Mouse (Mus musculus): Measurements from ENCODE around the gene Tpcn1.
A peak's percentile ranks its signal among the peaks of the same experiment; 100 is the strongest.

The Tpcn1 gene

DNA sequence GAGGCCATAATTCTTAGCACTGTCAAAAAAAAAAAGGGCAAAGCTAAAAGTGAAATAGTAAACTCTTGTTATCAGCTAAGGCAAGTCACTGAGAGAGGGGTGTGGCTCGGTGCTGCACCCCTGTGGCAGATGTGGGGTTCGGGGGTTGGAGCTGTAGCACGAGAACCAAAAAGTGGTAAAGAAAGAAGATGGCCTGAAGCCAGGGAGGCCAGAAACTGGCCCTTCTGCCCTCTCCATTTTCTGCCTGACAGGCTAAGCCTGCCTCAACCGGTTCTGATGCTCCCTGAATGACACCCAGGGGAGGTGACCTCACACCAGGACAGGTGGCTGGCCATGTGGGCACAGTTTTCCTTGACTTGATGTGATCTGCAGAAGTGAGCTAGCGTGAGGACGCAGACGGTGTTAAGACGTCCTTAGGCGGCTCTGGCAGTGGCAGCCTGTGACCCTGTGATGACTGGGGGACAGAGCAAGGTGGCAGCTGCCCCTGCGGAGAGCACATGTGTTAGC is 10.5 kb downstream of the Tpcn1 start:
- no peak for DNase-seq

GRCm38 (mm10) chr5:120576781-120577301 is 11.6 kb downstream of the Tpcn1 start:
- no peak for DNase-seq

DNA sequence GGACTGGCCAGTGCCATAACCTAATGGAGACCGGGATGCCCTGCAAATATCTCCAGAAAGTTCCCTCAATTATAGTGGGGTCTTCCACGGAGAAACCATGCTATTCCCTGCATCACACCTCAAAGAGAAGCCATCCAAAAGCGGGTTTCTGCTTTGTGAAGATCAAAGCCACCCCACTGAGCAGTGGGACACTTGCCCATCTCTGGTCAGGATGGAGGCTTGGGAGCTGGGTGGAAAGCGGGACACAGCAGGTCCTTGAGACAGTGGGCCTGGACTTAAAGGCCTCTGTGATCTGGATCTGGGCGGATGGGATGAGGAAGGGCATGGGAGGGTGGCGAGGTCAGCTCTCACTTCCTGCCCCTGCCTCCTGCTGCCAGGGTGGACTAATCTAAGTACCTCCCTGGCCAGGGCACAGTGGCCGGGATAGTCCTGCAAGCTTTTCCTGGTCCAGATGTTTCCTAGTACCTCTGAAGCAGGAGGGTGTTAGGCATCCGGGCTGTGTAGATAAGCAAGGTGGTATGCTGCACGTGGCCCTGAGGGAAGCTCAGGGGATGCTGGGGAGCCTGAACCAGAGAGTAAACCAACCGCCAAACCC is 13.9 kb downstream of the Tpcn1 start:
- DNase-seq: no peak

DNA sequence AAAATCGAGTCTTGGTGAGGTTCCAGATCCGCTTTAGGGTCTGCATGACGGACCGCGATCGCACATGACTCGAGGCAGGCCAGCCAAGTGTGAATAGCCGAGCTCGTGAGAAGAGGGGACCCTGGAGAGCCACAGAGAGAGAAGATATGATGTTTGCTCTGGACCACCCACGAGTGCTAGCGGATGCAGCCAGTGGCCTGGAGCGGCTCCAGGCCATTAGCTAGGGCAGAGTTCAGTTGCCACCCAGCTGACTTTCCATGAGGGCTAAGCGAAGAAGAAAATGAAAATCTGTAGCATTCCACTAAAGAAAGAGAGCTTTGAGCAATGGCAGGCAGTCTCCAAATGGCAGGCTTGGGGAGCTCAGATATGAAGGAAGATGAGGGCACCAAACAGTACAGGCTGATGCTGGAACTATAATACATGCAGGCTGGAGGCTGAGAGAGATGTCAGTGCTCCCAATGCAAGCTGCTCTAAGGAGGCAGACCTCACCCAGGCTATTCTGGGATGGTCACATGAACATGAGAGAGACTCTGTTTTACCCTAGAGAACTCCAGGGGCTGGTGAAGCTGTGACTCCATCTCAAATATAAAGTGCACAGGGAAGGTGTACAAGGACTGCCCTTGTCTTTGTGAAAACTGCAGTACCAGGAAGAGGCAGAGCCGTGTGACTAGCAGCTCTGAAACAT is 17.3 kb downstream of the Tpcn1 start:
- no peak for DNase-seq

GRCm38 (mm10) chr5:120570289-120570897 is 18.1 kb downstream of the Tpcn1 start:
- DNase-seq: no peak

- no peak for DNase-seq
These were observed 18.7 kb downstream of the Tpcn1 start for GRCm38 (mm10) chr5:120569791-120570190.

DNA sequence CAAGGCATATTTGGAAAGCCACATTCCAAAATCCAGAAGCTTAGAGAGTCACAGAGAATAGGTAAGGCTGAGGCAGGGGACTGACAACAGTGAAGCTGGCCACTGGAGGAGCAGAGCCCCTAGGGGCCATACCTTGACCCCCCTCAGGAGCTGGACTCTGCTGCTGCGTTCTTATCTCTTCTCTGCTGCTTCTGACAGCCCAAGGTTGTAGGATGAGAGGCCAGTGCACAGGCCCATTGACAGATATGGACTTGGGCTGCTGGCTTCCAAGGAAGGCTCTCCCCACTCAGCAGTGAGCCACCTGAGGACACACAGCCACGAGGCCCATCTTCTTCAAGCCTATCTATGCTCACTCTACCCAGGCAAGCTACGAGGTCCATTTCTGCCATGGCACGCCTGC is 19.5 kb downstream of the Tpcn1 start:
- DNase-seq: no peak

DNA sequence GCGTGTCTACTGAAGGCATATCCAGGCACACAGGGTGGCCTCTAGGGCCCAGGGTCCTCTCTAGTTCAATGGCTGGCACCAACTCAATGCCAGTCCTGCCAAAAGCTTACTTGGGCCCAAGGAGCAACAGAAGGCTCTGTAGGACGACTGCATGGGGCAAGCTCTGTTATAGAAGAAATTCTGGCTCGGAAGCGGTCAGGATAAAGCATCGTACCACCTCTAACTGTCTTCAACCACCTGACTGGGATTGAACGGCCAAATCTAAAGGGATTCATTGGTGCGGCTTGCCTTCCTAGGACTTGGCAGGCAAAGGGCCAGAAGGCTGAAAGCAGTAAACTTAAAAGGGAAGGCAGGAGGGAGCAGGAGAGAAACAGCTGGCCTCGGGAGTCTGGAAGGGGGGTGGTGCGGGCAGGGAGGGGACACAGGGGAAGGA is 20.1 kb downstream of the Tpcn1 start:
- DNase-seq: no peak

- no peak for DNase-seq
These were observed 20.7 kb downstream of the Tpcn1 start for GRCm38 (mm10) chr5:120567761-120568211.

- DNase-seq: peak; percentile 62
These were observed 21.2 kb downstream of the Tpcn1 start for GRCm38 (mm10) chr5:120567253-120567701.

- DNase-seq: no peak
These were observed 21.7 kb downstream of the Tpcn1 start for GRCm38 (mm10) chr5:120566681-120567252.

- no peak for DNase-seq
These were observed 22.4 kb downstream of the Tpcn1 start for GRCm38 (mm10) chr5:120566101-120566500.

GRCm38 (mm10) chr5:120565171-120565905 is 23.1 kb downstream of the Tpcn1 start:
- DNase-seq: no peak

DNA sequence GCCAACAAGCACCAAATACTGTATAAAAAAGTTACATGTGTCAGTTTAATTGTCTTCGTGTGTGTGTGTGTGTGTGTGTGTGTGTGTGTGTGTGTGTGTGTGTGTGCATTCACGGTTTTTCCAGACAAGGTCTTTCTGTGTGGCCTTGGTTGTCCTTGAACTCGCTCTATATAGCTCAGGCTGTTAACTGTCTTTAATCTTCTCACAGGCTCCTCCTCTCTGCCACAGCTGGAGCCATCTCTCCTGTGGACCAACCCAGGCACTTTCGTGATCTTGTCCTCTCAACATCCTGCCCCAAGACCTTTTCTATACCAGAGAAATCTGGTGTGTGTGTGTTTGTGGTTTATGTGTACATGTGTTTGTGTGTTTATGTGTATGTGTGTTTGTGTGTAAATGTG is 24.6 kb downstream of the Tpcn1 start:
- no peak for DNase-seq

- peak; percentile 60 for DNase-seq
These were observed 25.2 kb downstream of the Tpcn1 start for GRCm38 (mm10) chr5:120562956-120563913.

GRCm38 (mm10) chr5:120560616-120561311 is 27.7 kb downstream of the Tpcn1 start:
- DNase-seq: peak; percentile 57

- DNase-seq: no peak
These were observed 28.3 kb downstream of the Tpcn1 start for GRCm38 (mm10) chr5:120560129-120560615.

GRCm38 (mm10) chr5:120558762-120559161 is 29.7 kb downstream of the Tpcn1 start:
- no peak for DNase-seq

- DNase-seq: no peak
These were observed 30.4 kb downstream of the Tpcn1 start for GRCm38 (mm10) chr5:120558041-120558440.

DNA sequence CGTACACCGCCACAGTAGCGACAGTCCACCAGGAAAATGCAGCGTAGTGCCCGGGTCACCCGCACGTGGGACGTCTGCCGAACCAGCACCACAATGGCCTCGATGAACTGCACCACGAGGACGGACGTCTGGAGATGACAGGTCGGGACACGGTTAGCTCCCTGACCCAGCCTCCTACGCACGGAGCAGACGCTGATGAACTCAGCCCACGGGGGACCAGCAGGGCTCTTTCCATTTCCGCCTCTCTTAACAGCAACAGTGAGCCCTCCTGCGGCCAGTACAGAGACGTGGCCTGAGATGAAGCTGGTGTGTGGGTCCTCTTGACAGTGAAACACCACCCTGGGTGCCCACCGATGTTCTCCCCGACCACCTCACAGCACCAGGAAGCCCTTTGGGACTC is 32.6 kb downstream of the Tpcn1 start:
- no peak for DNase-seq

- DNase-seq: no peak
These were observed 37.8 kb downstream of the Tpcn1 start for GRCm38 (mm10) chr5:120550673-120551072.
